26 mouse cellular contexts compared by ENCODE assay signal in genomic region chr6:86860732-86861463, GRCm38 (mm10). TPM values are rescaled to one million over a fixed set of nuclear protein-coding genes. Genes with fewer than 3 reads are reported as not detected.
DNase-seq lines count a peak whose midpoint lies in the region; TF ChIP-seq lines count a peak whose summit lies in the region.
"Had no signal": no experiment of that assay in that cellular context is flagged by ENCODE, and none has a peak within 500 bp of the region (broad histone marks: within the 10 kb centered on the region; RNA-seq: fewer than 3 reads in every experiment).

No protein-coding gene starts in this region.

- peak in 1 of 2 experiments; percentile 62 for DNase-seq in cerebellum, adult 2 months
- DNase-seq in cerebellum, postnatal 4 days (ENCODE audit: low spot score in 2 of 2), result no peak
- DNase-seq in layer of hippocampus, adult 2 months (ENCODE audit: low spot score in 2 of 2), result no peak
- no peak for DNase-seq in layer of hippocampus, adult 8-10 months (ENCODE audit: low spot score in 2 of 2)
- no peak for DNase-seq in MEL (ENCODE audit: low read depth, low spot score)
- DNase-seq in retina, postnatal 1 day, result peak; percentile 39
- DNase-seq in Muller cell, postnatal 12 days (ENCODE audit: inconsistent ontology term), result no peak
- DNase-seq in frontal cortex, postnatal 14 days (ENCODE audit: low spot score in 2 of 2), result no peak
- DNase-seq: adrenal gland, postnatal 10 days; adrenal gland, postnatal 36 days; cerebellum, adult 11 months; cerebellum, adult 9-10 months; embryo, embryonic 11 days; gastrocnemius, postnatal 25 days; heart, adult 2 months; heart, postnatal 14 days; heart, postnatal 4 days had no signal

- TF ChIP-seq EP300 in MEL (IDR thresholded peaks at IDR 0.05; ENCODE audit: low read depth in 1 of 2, low read length in 2 of 2), result no peak

- WGBS in cerebellum, adult 2 months, result 21% methylated on average over 9 of the region's 9 CpGs

- no peak overlapping the region for H3K4me3 ChIP-seq in cerebellum, adult 2 months (replicated peaks; ENCODE audit: insufficient read depth, low read depth, low read length)
- no peak overlapping the region for H3K4me3 ChIP-seq in layer of hippocampus, adult 2 months
- no peak overlapping the region for H3K4me3 ChIP-seq in MEL (ENCODE audit: control insufficient read depth in 1 of 2, insufficient read depth in 1 of 2, low read depth in 2 of 2, low read length in 2 of 2)
- H3K4me3 ChIP-seq: embryonic facial prominence, embryonic 10.5 days; embryonic facial prominence, embryonic 13.5 days; erythroblast, embryonic 14.5 days; forebrain, embryonic 12.5 days; forebrain, embryonic 15.5 days; heart, adult 2 months; heart, embryonic 10.5 days; heart, embryonic 13.5 days had no signal

- peaks cover 19% of the 10 kb centered on the region for H3K4me1 ChIP-seq in cerebellum, adult 2 months (ENCODE audit: control insufficient read depth, insufficient read depth, low read length)
- H3K4me1 ChIP-seq in MEL (ENCODE audit: control insufficient read depth in 1 of 2, insufficient read depth in 2 of 2, low read length in 2 of 2), result no peaks in the 10 kb centered on the region
- H3K4me1 ChIP-seq: embryonic facial prominence, embryonic 10.5 days; forebrain, embryonic 12.5 days; forebrain, embryonic 15.5 days; heart, embryonic 10.5 days had no signal

- peak overlapping the region; percentile 71 for H3K27ac ChIP-seq in cerebellum, adult 2 months (ENCODE audit: insufficient read depth, low read length)
- peak overlapping the region; percentile 25; the same call in 1 of the 2 replicates for H3K27ac ChIP-seq in layer of hippocampus, adult 2 months
- no peak overlapping the region for H3K27ac ChIP-seq in MEL (ENCODE audit: control insufficient read depth, low read depth, low read length)
- H3K27ac ChIP-seq: embryonic facial prominence, embryonic 10.5 days; embryonic facial prominence, embryonic 13.5 days; forebrain, embryonic 12.5 days; forebrain, embryonic 15.5 days; heart, adult 2 months; heart, embryonic 10.5 days; heart, embryonic 13.5 days; hindbrain, embryonic 14.5 days had no signal

- peaks cover 2 to 15% of the 10 kb centered on the region in 2 experiments; a peak in 3 of 4 replicates for H3K36me3 ChIP-seq in MEL (ENCODE audit: control insufficient read depth in 1 of 2, insufficient read depth in 2 of 2, low read length in 2 of 2)
- H3K36me3 ChIP-seq: forebrain, embryonic 15.5 days had no signal

- no peak overlapping the region for H3K9ac ChIP-seq in MEL (ENCODE audit: control insufficient read depth, low read depth, low read length, poor library complexity, severe bottlenecking)
- H3K9ac ChIP-seq: embryonic facial prominence, embryonic 13.5 days; forebrain, embryonic 12.5 days; forebrain, embryonic 15.5 days; heart, embryonic 13.5 days; hindbrain, embryonic 14.5 days had no signal

- TF ChIP-seq CTCF in cerebellum, adult 2 months (IDR thresholded peaks at IDR 0.05; ENCODE audit: borderline replicate concordance, insufficient read depth, low read depth, low read length), result no peak
- no peak for TF ChIP-seq CTCF in layer of hippocampus, adult 2 months (conservative IDR thresholded peaks at IDR 0.05)
- no peak for TF ChIP-seq CTCF in MEL (IDR thresholded peaks at IDR 0.05 in 2 of 3, conservative IDR thresholded peaks at IDR 0.05 in 1 of 3; ENCODE audit: control insufficient read depth in 1 of 3, insufficient read depth in 1 of 3, low read depth in 2 of 3, low read length in 3 of 3, poor library complexity in 1 of 3, severe bottlenecking in 1 of 3)

- peaks cover 12% of the 10 kb centered on the region for H3K79me2 ChIP-seq in MEL (ENCODE audit: control insufficient read depth, insufficient read depth, low read length, poor library complexity)

- H3K27me3 ChIP-seq in cerebellum, adult 2 months (ENCODE audit: control insufficient read depth, insufficient read depth, low read length), result no peaks in the 10 kb centered on the region
- H3K27me3 ChIP-seq in MEL (ENCODE audit: control insufficient read depth in 1 of 2, insufficient read depth in 2 of 2, low read length in 2 of 2), result no peaks in the 10 kb centered on the region
- H3K27me3 ChIP-seq: embryonic facial prominence, embryonic 13.5 days; forebrain, embryonic 12.5 days; forebrain, embryonic 15.5 days; heart, embryonic 13.5 days; Patski had no signal

- TF ChIP-seq RAD21 in MEL (IDR thresholded peaks at IDR 0.05; ENCODE audit: low read depth, low read length), result no peak

- no peaks in the 10 kb centered on the region for H3K9me3 ChIP-seq in MEL (replicated peaks; ENCODE audit: insufficient read depth, low read length)
- H3K9me3 ChIP-seq: embryonic facial prominence, embryonic 10.5 days; embryonic facial prominence, embryonic 13.5 days; forebrain, embryonic 12.5 days; forebrain, embryonic 15.5 days; heart, embryonic 10.5 days; heart, embryonic 13.5 days had no signal

- TF ChIP-seq POLR2A in cerebellum, adult 2 months (IDR thresholded peaks at IDR 0.05; ENCODE audit: borderline replicate concordance, insufficient read depth, low read length), result no peak
- TF ChIP-seq POLR2A in MEL (IDR thresholded peaks at IDR 0.05; ENCODE audit: control insufficient read depth in 1 of 2, insufficient read depth in 1 of 2, low read depth in 1 of 2, low read length in 2 of 2, poor library complexity in 1 of 2), result no peak

TF ChIP-seq in MEL, 35 proteins besides CTCF, POLR2A, EP300 and RAD21:
- TF ChIP-seq MAFK (IDR thresholded peaks at IDR 0.05; ENCODE audit: borderline replicate concordance, low read depth, low read length) (0 out of 2 replicates have a peak, but pooled peaks have one; percentile 50), UBTF (IDR thresholded peaks at IDR 0.05; ENCODE audit: borderline replicate concordance, insufficient read depth, low read depth, low read length) (no peak)

RNA-seq across cellular contexts. Expression of gene Aak1, which starts 11.6 kb away (rescaled TPM):
- polyA plus RNA-seq in cerebellum, adult 2 months (2012; rRNA removed), result 152 and 165 TPM in 2 replicates
- 100 to 1,000 TPM; 445 to 462 TPM for total RNA-seq in layer of hippocampus, adult 2 months (2021)
- total RNA-seq in layer of hippocampus, adult 8-10 months (2022), result 100 to 1,000 TPM; 392 to 484 (median 448) TPM
- 6.4 and 7.2 TPM in 2 replicates for total RNA-seq in MEL (2012; rRNA removed)
- polyA plus RNA-seq in MEL (2012; ENCODE audit: insufficient read depth in 1 of 2, insufficient read length in 2 of 2, low read depth in 1 of 2, low replicate concordance in 2 of 2, missing spikeins in 1 of 2), result 100 to 1,000 TPM in 1 of 2 experiments, 10 to 100 TPM in 1; 25.4 to 353 TPM

Comparison
In these comparisons a context has a peak if more than half of its experiments do, and no peak if none do; other contexts are left out.
1. RNA of gene Aak1, which starts 11.6 kb away (total RNA-seq): 392 to 484 TPM in layer of hippocampus, adult 8-10 months and 445 to 462 TPM in layer of hippocampus, adult 2 months; 6.4 to 7.2 TPM in MEL; every median in the first group is over 10 times any median in the second.